Comparison of ENCODE assay signal across 16 mouse cellular contexts in genomic region chr1:62624836-62625235, GRCm38 (mm10).
"Had no signal": no experiment of that assay in that cellular context is flagged by ENCODE, and none has a peak within 500 bp of the region (broad histone marks: within the 10 kb centered on the region; RNA-seq: fewer than 3 reads in every experiment).

No protein-coding gene starts in this region.

- H3K4me1 ChIP-seq: neural tube, embryonic 12.5 days; neural tube, embryonic 13.5 days; neural tube, embryonic 15.5 days; stomach, embryonic 15.5 days had no signal

- H3K9ac ChIP-seq: neural tube, embryonic 12.5 days; neural tube, embryonic 13.5 days; neural tube, embryonic 15.5 days; stomach, embryonic 15.5 days had no signal

- DNase-seq: retina, postnatal 1 day; right cerebral cortex, adult 18-20 months; right cerebral cortex, postnatal 14 days; right cerebral cortex, postnatal 25 days; right cerebral cortex, postnatal 4 days; spleen, adult 18-20 months; thymus, adult 18-20 months; thymus, adult 2 months; thymus, postnatal 14 days; thymus, postnatal 25 days; thymus, postnatal 36 days; thymus, postnatal 4 days had no signal

- H3K27me3 ChIP-seq: neural tube, embryonic 12.5 days; neural tube, embryonic 13.5 days; neural tube, embryonic 15.5 days; stomach, embryonic 15.5 days had no signal

- H3K4me2 ChIP-seq: neural tube, embryonic 12.5 days; neural tube, embryonic 13.5 days; neural tube, embryonic 15.5 days; stomach, embryonic 15.5 days had no signal

- H3K27ac ChIP-seq: neural tube, embryonic 12.5 days; neural tube, embryonic 13.5 days; neural tube, embryonic 15.5 days; stomach, embryonic 15.5 days had no signal

- H3K9me3 ChIP-seq: neural tube, embryonic 12.5 days; neural tube, embryonic 13.5 days; neural tube, embryonic 15.5 days; stomach, embryonic 15.5 days had no signal

- H3K36me3 ChIP-seq: neural tube, embryonic 12.5 days; neural tube, embryonic 13.5 days; neural tube, embryonic 15.5 days; stomach, embryonic 15.5 days had no signal

- H3K4me3 ChIP-seq: neural tube, embryonic 12.5 days; neural tube, embryonic 13.5 days; neural tube, embryonic 15.5 days; stomach, embryonic 15.5 days had no signal
